Mouse (Mus musculus): ENCODE measurements around the gene Supt3. TPM values are rescaled to one million over a fixed set of nuclear protein-coding genes. Genes with fewer than 3 reads are reported as not detected.
A peak's percentile ranks its signal among the peaks of the same experiment; 100 is the strongest.

Gene Supt3
- polyA plus RNA-seq, 1 experiment from 2014 or later = 18.6 TPM

GRCm38 (mm10) chr17:45128611-45129010 lies 351.7 kb downstream of the Supt3 start:
- no peak overlapping the region for H3K9ac ChIP-seq
- no peak overlapping the region for H3K4me2 ChIP-seq (replicated peaks)
- 87% methylated on average over 4 of the region's 4 CpGs for WGBS
- no peak overlapping the region for H3K4me3 ChIP-seq (replicated peaks)
- no peaks in the 10 kb centered on the region for H3K27me3 ChIP-seq (replicated peaks)
- H3K4me1 ChIP-seq (replicated peaks) = no peaks in the 10 kb centered on the region
- ATAC-seq = no peak
- no peaks in the 10 kb centered on the region for H3K9me3 ChIP-seq
- H3K36me3 ChIP-seq = no peaks in the 10 kb centered on the region
- H3K27ac ChIP-seq = no peak overlapping the region

DNA sequence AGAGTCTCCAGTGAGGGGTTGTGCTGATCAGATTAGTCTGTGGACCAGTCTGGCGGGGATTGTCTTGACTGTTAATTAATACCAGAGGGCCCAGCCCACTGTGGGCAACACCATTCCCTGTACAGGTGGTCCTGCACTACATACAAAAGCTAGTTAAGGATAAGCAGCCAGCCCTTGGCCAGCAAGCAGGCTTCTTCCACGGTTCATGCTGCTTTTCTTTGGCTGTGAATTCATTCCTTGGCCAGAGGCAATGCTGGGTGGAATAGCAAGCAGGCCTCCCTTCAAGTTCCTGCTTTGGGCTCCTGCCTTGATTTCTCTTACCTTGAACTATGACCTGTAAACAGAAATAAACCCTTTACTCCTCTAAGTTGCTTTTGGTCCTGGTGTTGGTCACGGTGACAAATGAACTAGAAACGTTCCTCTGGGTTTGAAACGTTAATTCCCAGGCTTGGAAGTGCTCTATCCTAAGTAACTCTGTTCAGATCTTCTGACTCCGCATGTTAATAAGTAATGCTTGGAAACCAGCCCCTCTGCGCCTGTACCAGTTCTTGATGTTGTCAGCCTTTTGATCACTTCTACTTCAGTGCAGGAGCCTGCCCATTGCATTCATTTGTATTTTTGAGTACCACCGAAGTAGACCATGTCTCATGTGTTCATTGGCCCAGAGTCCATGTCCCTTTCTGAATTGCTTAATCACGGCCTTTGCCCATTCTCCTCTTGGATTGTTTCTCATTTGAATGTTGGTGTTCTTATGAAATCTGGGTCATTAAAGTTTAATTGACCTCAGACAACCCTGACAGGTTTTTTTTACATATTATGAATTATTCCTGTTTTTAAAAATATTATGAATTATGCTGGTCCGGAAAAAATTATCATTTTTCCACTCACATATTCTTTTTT lies 356.8 kb downstream of the Supt3 start:
- WGBS = 89% methylated on average over 10 of the region's 10 CpGs
- Histone ChIP-seq H3K36me3 (no peaks in the 10 kb centered on the region), H3K27me3 (replicated peaks) (no peaks in the 10 kb centered on the region), H3K9me3 (no peaks in the 10 kb centered on the region), H3K9ac (no peak overlapping the region), H3K27ac (no peak overlapping the region), H3K4me2 (replicated peaks) (no peak overlapping the region), H3K4me1 (replicated peaks) (no peaks in the 10 kb centered on the region), H3K4me3 (replicated peaks) (no peak overlapping the region)
- no peak for ATAC-seq

DNA sequence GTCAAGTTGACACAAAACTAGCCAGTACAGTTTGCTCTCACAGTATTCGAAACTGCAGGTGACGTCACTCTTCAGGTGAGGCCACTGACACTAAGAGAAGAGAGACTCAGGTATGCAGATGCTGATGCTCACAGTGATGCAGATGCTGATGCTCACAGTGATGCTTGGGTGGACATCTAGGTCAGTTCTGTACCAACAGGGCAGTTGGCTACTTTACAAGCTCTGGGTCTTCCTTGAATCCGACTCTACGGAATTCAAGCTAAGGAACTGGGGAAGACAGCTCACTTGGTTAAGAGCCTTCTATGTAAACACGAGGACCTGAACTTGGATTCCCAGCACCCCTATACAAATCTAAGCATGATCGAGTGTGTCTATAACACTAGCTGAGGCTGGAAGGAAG lies 359.5 kb downstream of the Supt3 start:
- Histone ChIP-seq H3K4me1 (replicated peaks) (no peaks in the 10 kb centered on the region), H3K4me2 (replicated peaks) (no peak overlapping the region), H3K27me3 (replicated peaks) (no peaks in the 10 kb centered on the region), H3K9ac (no peak overlapping the region), H3K9me3 (no peaks in the 10 kb centered on the region), H3K36me3 (no peaks in the 10 kb centered on the region), H3K4me3 (replicated peaks) (no peak overlapping the region), H3K27ac (no peak overlapping the region)
- 89% methylated on average over 6 of the region's 6 CpGs for WGBS
- no peak for ATAC-seq

DNA sequence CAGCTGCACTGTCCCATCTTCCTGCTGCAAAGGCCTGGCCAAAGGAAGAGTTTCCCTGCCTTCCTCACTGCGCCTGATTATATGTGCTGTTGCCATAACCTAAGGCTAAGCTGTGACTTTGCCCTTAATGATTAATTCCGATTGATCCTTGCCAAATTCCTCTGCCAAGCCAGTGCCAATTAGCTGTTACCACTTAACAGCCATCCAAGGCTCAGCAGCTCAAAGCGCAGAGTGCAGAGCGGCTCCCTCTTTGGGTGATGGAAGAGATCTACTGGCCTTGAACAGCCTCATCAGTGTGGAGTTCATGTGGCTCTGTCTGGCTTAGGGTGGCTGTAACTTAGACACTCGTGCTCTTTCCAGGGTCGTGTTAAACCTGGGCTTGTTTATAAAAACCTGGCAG lies 366.1 kb downstream of the Supt3 start:
- Histone ChIP-seq H3K27me3 (replicated peaks) (no peaks in the 10 kb centered on the region), H3K27ac (no peak overlapping the region), H3K9ac (no peak overlapping the region), H3K4me1 (replicated peaks) (no peaks in the 10 kb centered on the region), H3K36me3 (no peaks in the 10 kb centered on the region), H3K9me3 (no peaks in the 10 kb centered on the region), H3K4me3 (replicated peaks) (no peak overlapping the region), H3K4me2 (replicated peaks) (no peak overlapping the region)
- 74% methylated on average over 6 of the region's 6 CpGs for WGBS
- no peak for ATAC-seq

DNA sequence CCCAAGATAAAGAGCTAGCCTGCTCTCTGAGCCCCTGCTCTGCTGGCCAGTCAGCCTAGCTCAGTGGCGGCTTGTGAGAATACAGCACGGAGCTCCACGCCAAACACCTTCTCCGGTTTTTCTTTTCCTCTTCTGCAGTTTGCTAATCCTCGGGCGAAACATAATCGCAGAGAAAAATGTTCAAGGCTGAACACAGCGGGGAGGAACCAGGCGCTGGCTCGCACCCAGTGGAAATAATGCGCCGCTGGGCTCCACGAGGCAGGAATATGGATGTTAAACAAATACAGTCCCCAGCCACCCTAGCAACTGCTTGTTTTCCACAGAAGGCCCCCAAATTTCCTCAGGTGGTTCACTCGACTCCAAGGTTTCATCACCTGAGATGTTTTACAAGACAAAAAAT lies 367.7 kb downstream of the Supt3 start:
- Histone ChIP-seq H3K27ac (no peak overlapping the region), H3K27me3 (replicated peaks) (no peaks in the 10 kb centered on the region), H3K4me1 (replicated peaks) (no peaks in the 10 kb centered on the region), H3K9me3 (no peaks in the 10 kb centered on the region), H3K4me3 (replicated peaks) (no peak overlapping the region), H3K9ac (no peak overlapping the region), H3K4me2 (replicated peaks) (no peak overlapping the region), H3K36me3 (no peaks in the 10 kb centered on the region)
- no peak for ATAC-seq
- WGBS = 81% methylated on average over 14 of the region's 14 CpGs

GRCm38 (mm10) chr17:45151312-45151929 lies 374.5 kb downstream of the Supt3 start:
- Histone ChIP-seq H3K4me2 (replicated peaks) (no peak overlapping the region), H3K36me3 (no peaks in the 10 kb centered on the region), H3K4me3 (replicated peaks) (no peak overlapping the region), H3K4me1 (replicated peaks) (no peaks in the 10 kb centered on the region), H3K9me3 (no peaks in the 10 kb centered on the region), H3K27ac (no peak overlapping the region), H3K9ac (no peak overlapping the region), H3K27me3 (replicated peaks) (0 out of 2 replicates have a peak, but pooled peaks cover 3% of the 10 kb centered on the region)
- no peak for ATAC-seq
- WGBS = 79% methylated on average over 17 of the region's 17 CpGs

GRCm38 (mm10) chr17:45153721-45154120 lies 376.8 kb downstream of the Supt3 start:
- WGBS = 43% methylated on average over 5 of the region's 6 CpGs
- no peaks in the 10 kb centered on the region for H3K4me1 ChIP-seq (replicated peaks)
- no peak for ATAC-seq
- H3K27me3 ChIP-seq (replicated peaks) = 0 out of 2 replicates have a peak, but pooled peaks cover 3% of the 10 kb centered on the region
- H3K4me3 ChIP-seq (replicated peaks) = no peak overlapping the region
- H3K4me2 ChIP-seq (replicated peaks) = no peak overlapping the region
- no peaks in the 10 kb centered on the region for H3K36me3 ChIP-seq
- no peak overlapping the region for H3K9ac ChIP-seq
- H3K9me3 ChIP-seq = no peaks in the 10 kb centered on the region
- no peak overlapping the region for H3K27ac ChIP-seq

GRCm38 (mm10) chr17:45158171-45158691 lies 381.3 kb downstream of the Supt3 start:
- no peak overlapping the region for H3K4me3 ChIP-seq (replicated peaks)
- H3K27me3 ChIP-seq (replicated peaks) = no peaks in the 10 kb centered on the region
- WGBS = 72% methylated on average over 16 of the region's 16 CpGs
- no peak for ATAC-seq
- no peaks in the 10 kb centered on the region for H3K36me3 ChIP-seq
- no peak overlapping the region for H3K27ac ChIP-seq
- no peaks in the 10 kb centered on the region for H3K4me1 ChIP-seq (replicated peaks)
- no peak overlapping the region for H3K4me2 ChIP-seq (replicated peaks)
- H3K9ac ChIP-seq = no peak overlapping the region
- H3K9me3 ChIP-seq = no peaks in the 10 kb centered on the region

DNA sequence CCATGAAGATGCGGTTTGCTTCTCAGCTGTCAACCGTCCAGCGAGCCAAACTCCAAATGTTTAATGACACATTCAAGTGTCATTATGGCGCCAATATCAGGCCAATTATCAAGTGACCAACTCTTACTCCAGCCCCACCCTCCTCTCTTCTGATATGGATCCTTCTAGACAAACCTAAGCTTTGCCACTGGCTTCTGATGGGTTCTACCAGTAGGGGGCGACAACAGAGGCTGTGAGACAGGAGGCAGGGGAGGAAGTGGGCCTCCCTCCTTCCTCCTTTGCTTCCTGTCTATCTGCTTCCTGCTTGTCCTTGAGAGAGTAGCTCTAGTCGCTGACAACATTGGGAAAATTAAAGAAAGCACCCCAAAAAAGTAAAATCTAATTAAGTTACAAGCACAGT lies 383.7 kb downstream of the Supt3 start:
- WGBS = 87% methylated on average over 6 of the region's 6 CpGs
- no peaks in the 10 kb centered on the region for H3K27me3 ChIP-seq (replicated peaks)
- H3K9me3 ChIP-seq = no peaks in the 10 kb centered on the region
- H3K4me2 ChIP-seq (replicated peaks) = no peak overlapping the region
- no peak overlapping the region for H3K27ac ChIP-seq
- no peak for ATAC-seq
- no peak overlapping the region for H3K9ac ChIP-seq
- H3K4me1 ChIP-seq (replicated peaks) = no peaks in the 10 kb centered on the region
- H3K36me3 ChIP-seq = no peaks in the 10 kb centered on the region
- H3K4me3 ChIP-seq (replicated peaks) = no peak overlapping the region

DNA sequence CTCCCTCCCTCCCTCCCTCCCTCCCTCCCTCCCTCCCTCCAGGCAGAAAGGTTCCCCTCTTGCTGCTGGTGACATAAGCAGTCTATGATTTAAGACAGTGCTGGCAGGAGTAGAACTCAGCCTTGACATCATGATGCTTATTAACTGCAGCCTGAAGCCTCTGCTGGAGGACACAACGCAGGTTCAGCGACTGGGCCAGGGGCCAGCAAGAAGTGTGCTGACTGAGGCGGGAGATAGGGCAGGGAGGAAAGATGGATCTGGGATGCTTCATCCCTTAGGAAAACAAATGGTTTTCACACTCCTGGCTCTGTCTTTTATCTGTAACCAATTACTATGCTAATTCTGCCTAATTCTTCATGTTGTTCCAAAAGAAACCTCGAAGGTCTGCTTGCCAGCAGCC lies 388.8 kb downstream of the Supt3 start:
- Histone ChIP-seq H3K9ac (no peak overlapping the region), H3K36me3 (no peaks in the 10 kb centered on the region), H3K27ac (no peak overlapping the region), H3K4me1 (replicated peaks) (no peaks in the 10 kb centered on the region), H3K27me3 (replicated peaks) (no peaks in the 10 kb centered on the region), H3K4me3 (replicated peaks) (no peak overlapping the region), H3K4me2 (replicated peaks) (no peak overlapping the region), H3K9me3 (no peaks in the 10 kb centered on the region)
- peak; percentile 75 for ATAC-seq
- 10% methylated on average over 4 of the region's 4 CpGs for WGBS

All from intestine, embryonic 15.5 days (tissue).